Mouse (Mus musculus): ENCODE data around the gene Orc5.
"Not testable (repeated sequence)": the region's sequence is repeated elsewhere in the genome, so short reads cannot be mapped to it uniquely, and the experiment has no call there.

Orc5 gene

DNA sequence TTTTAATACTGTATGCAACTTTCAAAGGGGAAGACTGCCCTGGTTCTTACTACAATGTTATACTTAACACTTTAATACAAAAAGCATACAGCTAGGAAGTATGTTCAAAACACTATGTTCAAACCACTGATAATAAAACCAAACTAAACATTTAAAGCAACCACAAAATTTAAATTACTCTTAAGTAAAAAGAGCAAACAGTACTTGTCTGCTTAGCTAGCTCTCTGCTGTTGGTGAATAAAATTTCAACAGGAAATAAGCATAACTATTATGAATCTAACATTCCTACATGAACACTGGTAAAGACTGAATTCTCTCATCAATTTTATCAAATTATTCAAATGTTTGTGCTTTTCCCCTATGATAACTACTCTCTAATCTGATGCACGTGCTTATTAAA is 13.5 kb downstream of the Orc5 start:
- no peak for DNase-seq (ENCODE audit: low spot score)

DNA sequence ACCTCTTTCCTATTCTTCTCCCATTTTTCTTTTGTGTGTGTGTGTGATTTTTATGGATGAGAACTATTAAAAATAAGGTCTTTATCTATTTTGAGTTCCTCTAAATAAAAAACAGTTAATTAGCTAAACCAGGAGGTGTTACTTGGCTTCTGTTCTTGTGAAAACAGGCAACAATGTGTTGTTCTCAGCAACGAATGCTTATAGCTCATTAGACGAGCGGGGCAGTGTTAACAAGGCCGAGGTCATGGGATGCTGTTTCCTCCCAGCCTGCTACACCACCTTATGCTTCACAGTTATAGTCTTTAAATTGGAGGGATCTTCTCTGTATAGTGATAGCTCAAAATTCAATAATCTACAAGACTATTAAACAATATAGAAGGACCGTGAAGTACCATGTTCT is 17.7 kb downstream of the Orc5 start:
- DNase-seq (ENCODE audit: low spot score): no peak

DNA sequence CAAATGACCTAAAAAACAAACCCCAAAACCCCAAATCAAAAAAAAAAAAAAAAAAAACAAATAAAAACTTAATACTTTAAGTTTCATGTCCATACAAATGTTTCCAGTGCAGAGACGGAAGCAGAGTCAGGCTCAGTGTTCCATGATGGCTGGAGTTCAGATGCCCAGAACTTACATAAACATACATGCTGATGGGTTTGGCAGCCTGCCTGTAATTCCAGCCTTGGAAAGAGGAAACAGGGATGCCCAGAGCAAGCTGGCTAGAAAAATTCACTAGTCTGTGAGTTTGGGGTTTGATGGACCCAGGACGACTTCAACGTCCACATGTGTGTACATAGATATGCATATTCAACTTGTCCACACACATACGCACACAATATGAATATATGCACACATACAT is 27.6 kb downstream of the Orc5 start:
- no peak for DNase-seq (ENCODE audit: low spot score)

DNA sequence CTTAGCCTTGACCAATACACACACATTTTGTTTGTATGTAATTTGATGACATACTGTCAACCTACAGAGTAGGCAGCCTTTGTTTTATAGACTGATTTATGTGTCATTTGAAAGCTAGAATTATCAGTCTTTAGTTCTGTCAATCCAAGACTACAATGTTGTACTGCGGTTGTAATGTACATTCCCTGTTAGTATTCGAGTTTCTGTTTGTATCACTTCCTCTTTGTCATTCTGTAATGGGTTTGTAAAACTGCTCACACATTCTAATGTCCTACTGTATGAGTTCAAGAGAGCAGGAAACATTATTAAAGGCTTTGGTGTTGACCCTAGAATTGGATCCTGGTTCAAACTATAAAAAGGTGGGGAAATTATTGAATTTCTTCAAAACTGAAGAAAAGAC is 30.5 kb downstream of the Orc5 start:
- no peak for DNase-seq (ENCODE audit: low spot score)

DNA sequence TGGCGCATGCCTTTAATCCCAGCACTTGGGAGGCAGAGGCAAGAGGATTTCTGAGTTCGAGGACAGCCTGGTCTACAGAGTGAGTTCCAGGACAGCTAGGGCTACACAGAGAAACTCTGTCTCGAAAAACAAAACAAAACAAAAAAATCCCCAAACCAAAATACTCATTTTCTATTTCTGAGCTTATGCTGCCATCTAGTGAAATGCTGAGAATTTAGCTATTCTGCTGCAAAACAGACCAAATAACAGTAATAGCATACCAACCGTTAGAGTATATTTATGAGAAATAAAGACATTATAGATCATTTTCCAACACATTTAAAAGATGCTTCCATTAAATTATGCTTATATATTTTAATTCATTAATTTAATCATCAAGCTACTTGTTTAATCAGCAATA is 34.5 kb downstream of the Orc5 start:
- not testable (repeated sequence) for DNase-seq (ENCODE audit: low spot score)

DNA sequence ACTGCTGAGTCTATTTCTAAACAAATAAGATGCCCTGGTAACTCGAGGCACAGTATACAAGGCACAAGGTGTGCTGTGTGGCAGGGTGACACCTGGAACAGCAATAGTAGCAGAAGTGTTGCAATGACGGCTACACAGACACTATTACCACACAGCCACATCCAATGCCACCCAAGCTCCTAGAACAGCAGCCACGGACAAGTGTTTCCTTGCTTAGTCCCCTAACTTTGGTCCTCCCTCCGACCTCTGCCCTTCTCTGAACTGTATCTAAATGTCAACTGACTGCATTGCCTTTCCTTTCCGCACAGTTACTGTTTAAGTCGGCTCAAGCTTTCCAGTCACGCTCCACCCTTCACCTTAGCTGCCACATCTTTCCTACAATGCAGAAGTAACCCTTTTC is 36.0 kb downstream of the Orc5 start:
- not testable (repeated sequence) for DNase-seq (ENCODE audit: low spot score)

DNA sequence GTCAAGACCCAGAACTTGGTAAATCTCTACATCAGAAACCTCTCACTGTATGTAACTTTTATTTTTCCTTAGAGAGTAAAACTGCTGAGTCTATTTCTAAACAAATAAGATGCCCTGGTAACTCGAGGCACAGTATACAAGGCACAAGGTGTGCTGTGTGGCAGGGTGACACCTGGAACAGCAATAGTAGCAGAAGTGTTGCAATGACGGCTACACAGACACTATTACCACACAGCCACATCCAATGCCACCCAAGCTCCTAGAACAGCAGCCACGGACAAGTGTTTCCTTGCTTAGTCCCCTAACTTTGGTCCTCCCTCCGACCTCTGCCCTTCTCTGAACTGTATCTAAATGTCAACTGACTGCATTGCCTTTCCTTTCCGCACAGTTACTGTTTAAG is 37.6 kb downstream of the Orc5 start:
- not testable (repeated sequence) for DNase-seq (ENCODE audit: low spot score)

DNA sequence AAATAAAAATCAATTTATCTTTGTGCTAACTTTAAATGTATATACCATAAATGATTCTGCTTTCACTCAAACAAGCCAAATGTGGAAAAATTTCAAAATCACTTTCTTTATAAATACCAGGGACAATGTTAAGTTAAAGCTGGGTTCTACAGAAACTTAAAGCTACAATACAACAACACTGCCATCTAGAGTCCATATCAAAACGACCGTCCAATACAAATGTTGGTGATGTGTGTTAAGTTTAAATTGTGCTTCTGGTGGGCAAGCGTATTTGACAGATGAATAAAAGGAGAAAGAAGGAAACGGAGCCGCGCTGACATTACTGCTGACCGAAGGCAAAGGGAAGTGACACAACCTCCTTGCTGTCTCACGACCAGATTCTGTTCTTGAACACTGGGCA is 38.4 kb downstream of the Orc5 start:
- no peak for DNase-seq (ENCODE audit: low spot score)

DNA sequence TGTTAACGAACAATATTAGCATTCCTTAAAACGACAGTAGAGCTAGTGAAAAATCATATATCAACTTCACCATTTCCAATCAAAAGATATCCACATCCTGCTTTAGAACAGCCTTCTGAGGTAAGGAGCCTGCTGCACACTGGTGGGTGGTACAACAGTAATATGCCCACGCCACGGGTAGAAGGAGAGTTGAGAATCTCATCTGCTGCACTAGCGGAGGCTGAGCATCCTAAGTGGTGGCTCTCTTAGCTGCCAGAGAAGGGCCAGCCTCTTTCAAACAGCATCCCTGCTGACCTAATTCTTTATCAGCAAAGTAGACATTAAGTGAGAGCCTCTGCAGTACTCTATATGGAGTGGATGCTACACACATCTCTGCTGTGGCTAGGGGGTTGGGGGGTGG is 41.7 kb downstream of the Orc5 start:
- DNase-seq (ENCODE audit: low spot score): no peak

DNA sequence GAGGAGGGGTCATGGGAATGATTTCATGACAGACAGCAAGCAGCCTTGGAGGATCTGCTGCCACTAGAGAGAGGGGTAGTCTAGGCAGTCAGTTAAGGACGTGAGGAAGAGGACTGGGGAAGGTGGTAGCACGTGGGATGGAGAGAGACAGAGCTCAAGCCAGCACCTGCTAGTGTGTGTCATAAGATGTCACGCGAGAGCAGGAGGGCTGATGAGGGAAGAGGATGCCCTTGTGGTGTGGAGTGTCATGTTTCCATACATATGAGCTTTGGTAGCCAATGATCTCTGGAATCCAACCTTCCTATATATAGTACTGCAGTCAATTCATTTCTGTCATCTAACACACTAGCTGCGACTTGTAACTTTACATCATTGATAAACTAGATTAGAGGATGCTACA is 50.8 kb downstream of the Orc5 start:
- no peak for DNase-seq (ENCODE audit: low spot score)

DNA sequence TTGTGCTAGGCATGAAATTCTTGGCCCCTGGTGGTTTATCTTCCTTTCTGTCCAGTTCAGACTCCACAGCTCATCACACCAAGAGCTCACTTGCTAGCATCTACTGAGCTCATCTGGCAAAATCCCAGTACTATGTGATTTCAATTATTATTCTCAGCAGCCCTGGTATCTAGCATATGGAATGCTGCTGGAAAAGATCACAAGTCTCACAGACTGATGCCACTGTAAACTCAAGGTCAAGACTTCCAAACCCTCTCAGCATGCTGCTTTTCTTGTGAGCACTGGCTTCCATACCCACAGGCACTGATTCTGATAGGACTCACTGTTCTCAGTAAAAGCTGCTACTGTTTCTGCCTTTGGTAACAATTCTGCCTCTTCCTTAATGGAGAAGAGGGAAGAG is 59.1 kb downstream of the Orc5 start:
- DNase-seq (ENCODE audit: low spot score): no peak

DNA sequence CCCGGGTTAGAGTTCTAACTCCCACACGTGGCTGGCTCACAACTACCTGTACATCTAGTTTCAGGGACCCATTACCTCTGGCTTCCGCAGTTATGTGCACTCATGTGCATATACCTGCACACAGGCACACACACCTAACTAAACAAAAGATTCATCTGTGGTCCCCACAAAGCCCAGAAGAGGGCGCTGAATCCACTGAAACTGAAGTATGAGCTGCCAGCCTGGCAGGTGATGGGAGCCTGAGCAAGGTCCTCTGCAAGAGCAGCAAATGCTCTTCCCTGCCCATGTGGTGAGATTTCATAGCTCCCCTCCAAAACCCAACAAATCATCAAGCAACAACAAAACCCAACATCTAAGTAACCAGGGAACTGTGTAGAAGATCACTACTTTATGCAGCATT is 61.1 kb downstream of the Orc5 start:
- no peak for DNase-seq (ENCODE audit: low spot score)

DNA sequence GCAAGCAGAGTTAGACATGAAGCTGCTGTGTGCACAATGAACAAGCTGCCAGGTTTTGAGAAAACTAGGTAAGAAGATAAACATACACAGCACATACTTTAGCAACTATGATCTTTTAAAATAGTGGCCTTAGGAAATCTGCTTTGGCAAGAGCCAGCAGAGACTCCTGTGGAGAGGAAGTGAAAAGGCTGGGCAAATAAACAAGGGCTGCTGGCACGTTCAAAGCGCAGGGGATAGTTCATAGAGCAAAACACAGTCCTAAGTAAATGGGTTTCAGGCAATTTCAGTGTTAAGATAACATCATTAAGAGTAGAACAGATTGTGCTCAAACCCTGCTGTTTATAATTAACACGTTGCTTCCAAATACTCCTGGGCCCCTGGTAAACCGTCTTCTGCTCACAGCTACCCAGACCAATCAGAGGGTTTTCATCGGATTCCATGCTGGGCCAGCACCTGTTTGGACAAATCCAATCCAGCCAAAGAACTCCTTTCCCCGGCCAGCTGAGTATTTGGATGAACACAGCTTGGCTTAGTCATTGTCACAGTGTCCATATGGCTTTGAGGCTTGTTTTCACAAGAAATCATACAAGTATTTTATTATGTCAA is 63.5 kb downstream of the Orc5 start:
- DNase-seq (ENCODE audit: low spot score): no peak

DNA sequence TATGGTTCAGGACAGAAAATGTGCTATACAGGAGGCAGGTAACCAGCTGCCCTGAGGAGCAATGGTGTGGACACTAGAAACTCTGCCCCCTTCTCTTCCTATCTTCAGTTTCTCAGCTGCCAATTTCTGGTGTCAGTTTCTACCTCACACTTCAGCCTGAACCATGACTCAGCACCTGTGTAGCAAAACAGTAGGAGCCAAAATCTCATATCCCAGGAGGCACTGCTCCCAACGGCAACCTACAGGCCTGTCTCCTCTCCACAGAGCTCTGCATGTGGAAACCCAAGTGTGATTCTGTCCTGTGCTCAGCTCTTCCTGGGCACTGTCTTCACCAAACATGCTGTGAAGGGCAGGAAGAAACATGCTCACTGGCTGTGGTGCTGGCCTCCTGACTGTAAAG is 64.5 kb downstream of the Orc5 start:
- no peak for DNase-seq (ENCODE audit: low spot score)

DNA sequence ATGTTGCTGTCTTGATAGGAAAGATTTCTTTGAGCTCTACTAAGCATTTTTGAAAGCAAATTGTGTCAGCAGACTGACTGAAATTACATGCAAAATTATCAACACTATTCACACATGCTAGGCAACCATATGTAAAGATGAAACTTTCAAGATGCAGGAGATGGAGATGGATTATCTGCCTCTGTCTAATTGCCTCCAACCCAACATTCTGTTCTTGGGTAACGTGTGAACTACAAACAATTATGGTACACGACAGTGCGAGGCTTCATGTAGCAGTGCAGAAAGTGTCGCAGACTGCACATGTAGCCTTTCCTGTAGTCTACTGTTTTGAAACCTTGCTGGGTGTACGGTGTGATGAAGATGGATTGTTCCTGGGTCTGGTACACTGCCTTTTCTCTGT is 67.7 kb downstream of the Orc5 start:
- DNase-seq (ENCODE audit: low spot score): no peak

DNA sequence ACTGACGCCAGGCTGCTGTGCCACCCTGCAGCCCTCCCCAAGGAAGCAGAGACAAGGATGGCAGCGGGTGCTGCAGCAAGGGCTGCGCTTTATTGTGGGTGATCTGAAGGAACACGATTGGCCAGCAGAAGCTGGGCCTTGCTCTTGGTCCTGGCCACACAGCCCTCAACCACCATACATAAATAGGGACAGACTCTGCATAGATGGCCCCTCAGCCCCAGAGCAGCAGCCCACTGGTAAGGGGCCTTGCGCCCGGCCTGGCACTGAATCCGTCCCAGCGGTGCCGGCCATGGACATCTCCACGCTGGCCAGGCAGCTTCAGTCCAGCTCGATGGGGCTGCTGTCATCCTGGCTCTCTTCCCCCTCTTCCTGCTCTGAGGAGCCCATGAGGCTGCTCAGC is 77.8 kb downstream of the Orc5 start:
- DNase-seq (ENCODE audit: low spot score): not testable (repeated sequence)

DNA sequence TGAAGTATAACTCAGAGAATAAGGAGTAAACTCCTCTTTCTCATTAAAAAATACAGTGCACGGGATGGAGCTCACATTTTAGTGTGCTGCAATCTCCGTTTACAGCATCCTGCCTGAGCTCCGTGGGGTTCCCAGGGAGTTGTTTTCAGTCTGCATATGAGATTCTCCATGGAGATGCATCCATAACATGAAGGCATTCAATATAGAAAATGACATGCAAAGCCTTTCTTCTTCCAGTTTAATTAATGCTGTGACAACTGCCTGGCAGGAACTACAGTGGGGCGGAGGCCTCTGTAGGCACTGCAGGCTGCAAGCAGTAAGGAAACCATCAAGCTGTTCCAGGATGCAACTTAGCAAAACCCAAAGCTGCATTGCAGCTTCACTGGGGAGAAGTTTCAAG is 79.0 kb downstream of the Orc5 start:
- no peak for DNase-seq (ENCODE audit: low spot score)

DNA sequence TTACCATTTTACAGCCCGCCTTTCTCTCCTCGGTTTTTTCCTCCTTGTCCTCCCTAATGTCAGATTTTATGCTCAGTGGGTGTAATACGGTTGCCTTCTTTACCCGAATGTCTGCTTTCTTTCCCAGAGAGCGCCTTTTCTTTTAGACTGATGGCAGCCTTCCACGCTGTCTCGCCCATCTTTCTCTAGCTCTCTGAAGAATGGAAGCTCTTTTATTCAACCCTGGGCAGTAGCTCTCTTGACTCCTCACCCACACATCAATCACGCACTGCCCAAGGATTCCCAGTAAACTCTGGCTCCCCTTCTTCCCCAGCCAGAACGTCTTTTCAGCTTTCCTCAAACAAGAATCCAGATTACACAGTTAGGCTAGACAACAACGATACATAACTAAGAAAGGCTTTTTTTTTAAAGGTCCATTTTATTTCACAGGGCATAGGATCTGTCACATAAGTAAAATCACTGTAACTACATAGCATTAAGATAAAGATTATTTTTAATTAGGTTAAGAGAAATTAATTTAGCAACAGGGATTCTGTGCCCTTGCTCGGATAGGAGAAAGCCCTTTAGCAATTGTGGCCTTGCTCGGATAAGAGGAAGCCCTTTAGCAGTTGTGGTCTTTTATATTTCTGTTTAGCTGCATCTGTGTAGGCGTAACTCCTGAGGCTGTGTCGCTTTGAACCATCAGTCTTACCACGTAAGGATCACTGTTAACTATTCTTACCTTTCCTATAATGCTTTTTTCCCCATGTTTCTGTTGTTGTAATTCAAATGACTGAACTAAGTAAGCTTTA is 97.2 kb downstream of the Orc5 start:
- no peak for DNase-seq (ENCODE audit: low spot score)

DNA sequence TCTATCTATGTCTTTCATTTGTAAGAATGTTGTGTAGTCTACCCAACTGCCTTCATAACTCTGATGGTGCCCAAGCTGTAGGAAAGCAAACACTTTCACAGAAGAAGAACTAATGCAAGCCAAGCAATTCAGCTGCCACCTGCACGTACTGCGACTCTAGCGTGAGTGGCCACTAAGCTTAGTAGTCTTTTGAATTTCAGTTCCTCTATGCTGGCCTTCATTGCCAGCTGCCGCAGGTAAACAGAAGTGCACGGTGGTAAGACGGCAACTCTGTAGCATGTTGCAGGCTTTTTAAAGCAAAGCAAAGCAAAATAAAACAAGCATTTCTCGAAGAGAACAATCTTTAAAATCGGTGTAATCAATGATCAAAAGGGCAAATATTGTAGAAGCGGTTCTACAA is 97.8 kb downstream of the Orc5 start:
- no peak for DNase-seq (ENCODE audit: low spot score)

DNA sequence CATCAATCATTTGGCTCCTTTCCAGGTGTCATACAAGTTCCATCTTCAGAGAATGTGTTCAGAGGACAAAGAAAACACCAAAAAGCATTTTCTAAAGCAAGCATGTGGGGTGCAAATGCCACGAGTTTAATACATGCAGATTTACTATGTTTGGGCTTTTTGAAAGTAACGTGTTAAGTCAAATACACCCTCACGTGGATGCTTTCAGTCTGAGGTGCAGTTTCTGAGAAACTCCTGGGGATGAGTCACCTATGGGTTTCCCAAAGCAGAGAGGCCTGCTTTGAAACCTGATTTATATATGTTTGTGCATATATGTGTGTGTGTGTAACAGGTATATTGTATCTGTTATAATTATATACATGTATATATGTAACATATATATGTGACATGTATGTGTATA is 98.5 kb downstream of the Orc5 start:
- DNase-seq (ENCODE audit: low spot score): no peak

DNA sequence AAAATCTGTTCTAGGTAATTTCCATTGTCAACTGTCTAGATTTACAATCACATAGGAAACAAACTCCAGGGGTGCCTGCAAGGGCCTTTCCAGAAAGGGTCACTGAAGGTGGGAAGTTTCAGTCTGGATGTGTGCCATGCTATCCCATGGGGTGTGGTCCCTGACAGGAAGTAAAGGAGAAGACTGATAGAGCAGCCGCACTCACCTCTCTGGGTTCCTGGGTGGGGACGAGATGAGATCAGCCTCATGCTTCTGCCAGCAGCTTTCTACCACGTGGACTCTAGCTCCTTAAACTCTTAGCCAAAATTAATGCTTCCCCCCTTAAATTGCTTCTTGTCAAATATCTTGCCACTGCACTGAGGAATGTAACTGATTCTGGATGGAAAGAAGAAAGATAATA is 100.7 kb downstream of the Orc5 start:
- no peak for DNase-seq (ENCODE audit: low spot score)

Data from testis, postnatal 14 days (tissue).